Mouse (Mus musculus): ENCODE results near the gene Dhh.
A peak's percentile ranks its signal among the peaks of the same experiment; 100 is the strongest.

GRCm38 (mm10) chr15:98928598-98929240 is 30.4 kb upstream of the Dhh start:
- TF ChIP-seq CTCF (conservative IDR thresholded peaks at IDR 0.05 in 1 of 2, IDR thresholded peaks at IDR 0.05 in 1 of 2; ENCODE audit: low read depth in 2 of 2, low read length in 2 of 2) = peak in 1 of 2 experiments; percentile 81; a peak in 3 of 4 replicates
- TF ChIP-seq ELF1 (IDR thresholded peaks at IDR 0.05; ENCODE audit: low read depth, low read length) = peak; percentile 81
- TF ChIP-seq POLR2A (IDR thresholded peaks at IDR 0.05; ENCODE audit: low read depth, low read length) = no peak
- TF ChIP-seq ZKSCAN1 (IDR thresholded peaks at IDR 0.05; ENCODE audit: borderline replicate concordance, low read depth, low read length) = no peak
- 0 out of 2 replicates have a peak, but pooled peaks have one; percentile 14 for TF ChIP-seq MAFK (IDR thresholded peaks at IDR 0.05; ENCODE audit: insufficient replicate concordance, low read length)
- TF ChIP-seq MAX (IDR thresholded peaks at IDR 0.05; ENCODE audit: low read length) = peak; percentile 50; the same call in 1 of the 2 replicates
- peak; percentile 71 for TF ChIP-seq NRF1 (IDR thresholded peaks at IDR 0.05; ENCODE audit: low read depth, low read length)
- TF ChIP-seq ZNF384 (IDR thresholded peaks at IDR 0.05; ENCODE audit: low read depth, low read length) = peak; percentile 84
- 0 out of 2 replicates have a peak, but pooled peaks have one; percentile 19 for TF ChIP-seq EP300 (IDR thresholded peaks at IDR 0.05; ENCODE audit: low read length)

Data from CH12.LX (cell line).